Mouse (Mus musculus): ENCODE results near the gene Il18rap.
"Not testable (repeated sequence)": the region's sequence is repeated elsewhere in the genome, so short reads cannot be mapped to it uniquely, and the experiment has no call there.

Gene Il18rap

DNA sequence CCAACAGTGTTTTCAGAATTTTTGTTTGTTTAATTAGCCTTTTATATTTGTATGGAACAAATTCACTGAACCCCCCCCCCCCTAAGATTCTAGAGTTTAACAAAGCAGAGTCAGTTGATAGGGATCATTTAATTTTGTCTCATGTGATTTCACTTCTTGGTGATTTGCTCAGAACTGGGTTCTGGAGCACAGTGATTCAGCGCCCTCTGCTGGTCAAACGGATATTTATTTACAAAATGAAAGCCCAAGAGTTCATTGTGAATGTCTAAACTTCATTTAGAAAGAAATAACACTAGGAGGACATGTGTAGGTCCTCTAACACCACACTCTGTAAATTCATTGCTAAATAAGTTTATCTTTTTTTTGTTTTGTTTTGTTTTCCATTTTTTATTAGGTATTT lies 29.5 kb downstream of the Il18rap start:
- DNase-seq (ENCODE audit: low spot score): no peak

DNA sequence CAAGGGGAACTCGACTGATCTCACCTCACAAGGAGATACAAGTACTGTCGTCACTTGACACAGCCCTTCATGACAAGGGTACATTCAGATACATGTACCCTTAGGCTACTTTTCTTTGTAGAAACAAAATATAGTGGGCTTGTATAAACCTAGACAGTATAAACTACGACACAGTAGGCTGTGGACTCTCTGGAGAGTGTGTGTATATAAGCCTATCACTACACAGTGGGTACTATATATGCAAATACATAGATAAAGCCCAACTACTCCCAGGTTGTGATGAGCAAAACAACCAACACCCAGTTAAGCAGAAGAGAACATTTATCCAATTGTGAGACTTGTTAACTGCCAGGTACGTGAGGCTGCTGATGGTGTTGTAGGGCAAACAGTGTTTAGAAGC lies 31.5 kb downstream of the Il18rap start:
- no peak for DNase-seq (ENCODE audit: low spot score)

DNA sequence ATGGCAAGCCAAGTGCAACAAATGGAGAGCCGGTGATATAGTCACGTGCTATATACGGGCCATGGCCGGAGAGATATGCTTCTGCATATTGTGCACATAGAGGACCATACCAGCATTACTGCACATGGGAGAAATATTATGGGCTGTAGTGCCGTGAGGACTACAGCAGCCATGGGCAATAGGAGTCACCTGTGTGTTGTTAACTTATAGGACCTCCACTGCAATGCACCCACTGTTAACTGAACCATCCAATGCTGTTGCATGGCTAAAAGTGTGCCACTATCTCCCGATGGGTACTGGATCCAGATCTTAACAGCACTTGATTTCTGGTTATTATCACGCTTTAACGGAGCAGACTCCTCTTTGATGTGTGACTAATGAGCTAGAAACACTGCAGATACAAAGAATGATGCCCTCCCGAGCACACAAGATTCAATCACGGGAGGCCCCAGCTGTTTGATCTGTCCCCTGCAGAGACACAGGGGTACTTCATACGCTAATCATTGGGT lies 32.0 kb downstream of the Il18rap start:
- no peak for DNase-seq (ENCODE audit: low spot score)

DNA sequence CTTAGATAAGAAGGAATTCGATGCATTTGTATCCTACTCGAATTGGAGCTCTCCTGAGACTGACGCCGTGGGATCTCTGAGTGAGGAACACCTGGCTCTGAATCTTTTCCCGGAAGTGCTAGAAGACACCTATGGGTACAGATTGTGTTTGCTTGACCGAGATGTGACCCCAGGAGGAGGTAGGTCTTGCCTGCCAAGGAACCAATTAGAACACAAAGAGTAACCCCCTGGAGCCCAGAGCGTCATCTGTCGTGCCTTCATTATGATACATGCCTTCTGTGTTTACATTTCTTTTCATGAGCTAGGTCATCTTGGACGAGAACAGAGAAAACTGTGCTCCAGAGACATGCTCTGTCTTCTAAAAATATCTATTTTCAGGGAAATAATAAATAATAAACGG lies 32.6 kb downstream of the Il18rap start:
- DNase-seq (ENCODE audit: low spot score): no peak

DNA sequence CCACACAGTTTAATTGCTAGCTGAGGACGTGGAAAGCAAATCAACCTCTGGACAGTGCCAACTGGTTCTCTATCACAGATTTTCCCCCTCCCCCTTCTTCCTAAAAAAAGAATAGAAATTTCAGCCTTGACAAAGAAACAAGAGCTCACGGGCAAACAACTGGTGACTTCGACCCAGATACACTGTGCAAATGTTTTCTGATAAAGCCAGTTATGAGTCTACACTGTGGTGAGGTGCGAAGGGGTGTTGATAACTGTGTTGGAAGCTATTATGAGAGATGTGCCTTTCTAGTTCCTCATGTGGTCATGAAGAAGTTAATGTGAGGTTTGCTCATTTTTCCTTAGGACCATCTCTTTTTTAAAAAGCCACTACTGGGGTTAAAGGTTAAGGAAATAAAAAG lies 54.2 kb downstream of the Il18rap start:
- DNase-seq (ENCODE audit: low spot score): no peak

DNA sequence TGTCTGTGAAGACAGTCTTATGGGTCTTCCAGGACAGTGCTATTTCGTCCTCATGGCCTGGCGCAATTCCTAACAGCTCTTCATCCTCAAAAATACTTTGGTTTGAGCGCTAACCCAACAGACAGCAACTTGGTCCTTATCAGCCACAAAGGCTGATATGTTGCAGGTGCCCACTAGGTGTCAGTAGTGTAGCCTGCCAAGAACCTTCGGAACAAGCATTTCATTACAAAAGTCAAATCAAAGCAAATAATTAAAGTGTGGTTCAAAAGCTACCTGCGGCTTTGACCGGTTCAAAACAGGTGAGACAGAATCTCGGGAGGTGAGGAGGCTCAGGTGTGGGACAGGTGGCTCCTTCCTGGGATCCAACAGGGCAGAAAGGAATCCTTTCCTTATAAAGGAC lies 64.6 kb downstream of the Il18rap start, which contains the start of gene Slc9a4:
TSS of gene Slc9a4 (plus strand) at position 298 of the 400 bp plus-strand sequence.
- no peak for DNase-seq (ENCODE audit: low spot score)

DNA sequence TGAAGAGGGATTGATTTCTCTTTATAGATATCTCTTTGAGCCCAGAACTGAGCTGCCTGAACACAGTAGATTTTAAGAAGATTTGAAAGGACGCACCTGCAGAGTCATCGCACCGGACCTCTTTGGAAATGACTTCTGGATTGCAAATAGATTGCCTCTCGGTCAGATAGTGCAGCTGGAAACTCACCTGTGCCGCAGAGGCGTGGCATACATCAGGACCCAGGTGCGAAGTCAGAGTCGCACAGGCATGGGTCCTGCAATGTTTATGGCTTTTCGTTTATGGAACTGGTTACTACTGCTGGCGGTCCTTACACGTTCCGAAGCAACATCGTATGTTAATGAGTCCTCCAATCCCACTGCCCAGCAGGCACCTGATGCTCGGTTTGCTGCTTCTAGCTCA lies 65.1 kb downstream of the Il18rap start:
- DNase-seq (ENCODE audit: low spot score): no peak

DNA sequence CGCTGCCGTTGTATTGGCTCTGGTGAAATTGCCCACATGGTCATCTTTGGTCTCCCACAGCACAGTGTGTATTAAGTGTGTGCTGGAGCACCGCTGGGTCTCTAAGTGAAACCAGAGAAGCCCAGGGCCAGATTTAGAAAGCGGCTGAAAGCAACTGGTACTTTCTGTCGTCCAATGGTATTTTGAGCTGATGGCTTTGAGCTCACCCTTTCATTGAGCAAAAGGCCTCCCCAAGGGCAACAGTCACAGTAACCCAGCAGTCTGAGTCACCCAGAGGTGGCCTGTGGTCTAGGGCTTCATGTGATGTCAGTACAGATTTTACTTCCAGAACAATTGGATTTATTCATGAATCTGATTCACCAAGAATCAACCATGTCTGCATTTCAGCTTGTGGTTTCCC lies 71.6 kb downstream of the Il18rap start:
- DNase-seq (ENCODE audit: low spot score): no peak

DNA sequence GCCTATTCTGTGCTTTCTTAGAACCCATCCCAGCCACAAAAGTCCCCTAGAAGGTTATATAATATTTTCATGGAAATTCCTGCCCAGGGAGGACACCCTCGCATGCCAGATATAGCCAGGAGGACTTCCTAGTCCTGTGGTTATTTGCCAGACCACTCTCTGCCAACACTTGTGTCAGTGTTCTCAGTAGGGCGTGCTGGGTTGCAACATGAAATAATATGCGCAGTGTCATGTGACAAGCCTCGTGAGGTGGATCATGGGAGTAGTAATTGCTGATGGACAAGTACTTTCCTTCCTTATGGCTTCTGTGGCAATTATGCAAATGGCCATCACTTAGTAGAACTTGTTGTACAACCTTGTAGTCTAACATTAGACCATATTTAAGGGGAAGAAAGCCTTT lies 75.8 kb downstream of the Il18rap start:
- no peak for DNase-seq (ENCODE audit: low spot score)

DNA sequence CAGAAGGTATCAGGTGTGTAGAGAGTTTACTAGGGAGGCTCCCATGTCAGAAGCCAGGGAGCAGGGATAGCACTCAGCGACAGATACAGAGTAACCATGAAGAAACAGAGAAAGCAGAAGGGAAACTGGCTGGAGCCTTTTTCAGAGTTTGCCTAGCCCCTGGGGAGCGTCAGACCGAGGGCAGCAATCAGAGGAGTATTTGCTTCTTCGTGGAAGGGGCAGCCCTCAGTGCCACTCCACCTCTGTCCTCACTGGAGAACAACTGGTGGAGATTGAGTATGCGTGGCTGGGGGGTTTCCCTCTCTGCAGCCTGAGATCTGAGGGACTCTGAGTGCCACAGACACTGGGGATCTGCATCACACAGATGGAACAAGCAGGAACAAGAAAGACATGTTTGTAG lies 82.7 kb downstream of the Il18rap start:
- DNase-seq (ENCODE audit: low spot score): no peak

DNA sequence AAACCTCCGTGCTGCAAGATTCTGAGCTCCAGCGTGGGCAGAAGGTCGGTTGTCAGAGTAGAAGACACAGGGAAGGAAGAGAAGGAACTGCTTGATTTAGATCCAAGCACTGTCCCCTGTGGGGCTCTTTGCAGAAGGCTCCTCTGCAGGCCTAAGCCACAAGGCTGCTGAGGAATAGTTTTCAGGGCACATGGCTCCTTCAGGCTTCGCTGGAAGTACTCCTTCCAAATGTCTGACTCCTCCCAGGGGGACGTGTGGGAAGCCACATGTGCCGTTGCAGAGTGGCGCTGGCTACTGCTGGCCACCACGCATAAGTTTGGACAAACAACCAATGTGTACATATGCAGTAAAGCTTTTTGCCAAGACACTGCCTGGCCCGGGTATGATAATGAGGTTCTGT lies 84.5 kb downstream of the Il18rap start:
- DNase-seq (ENCODE audit: low spot score): not testable (repeated sequence)

DNA sequence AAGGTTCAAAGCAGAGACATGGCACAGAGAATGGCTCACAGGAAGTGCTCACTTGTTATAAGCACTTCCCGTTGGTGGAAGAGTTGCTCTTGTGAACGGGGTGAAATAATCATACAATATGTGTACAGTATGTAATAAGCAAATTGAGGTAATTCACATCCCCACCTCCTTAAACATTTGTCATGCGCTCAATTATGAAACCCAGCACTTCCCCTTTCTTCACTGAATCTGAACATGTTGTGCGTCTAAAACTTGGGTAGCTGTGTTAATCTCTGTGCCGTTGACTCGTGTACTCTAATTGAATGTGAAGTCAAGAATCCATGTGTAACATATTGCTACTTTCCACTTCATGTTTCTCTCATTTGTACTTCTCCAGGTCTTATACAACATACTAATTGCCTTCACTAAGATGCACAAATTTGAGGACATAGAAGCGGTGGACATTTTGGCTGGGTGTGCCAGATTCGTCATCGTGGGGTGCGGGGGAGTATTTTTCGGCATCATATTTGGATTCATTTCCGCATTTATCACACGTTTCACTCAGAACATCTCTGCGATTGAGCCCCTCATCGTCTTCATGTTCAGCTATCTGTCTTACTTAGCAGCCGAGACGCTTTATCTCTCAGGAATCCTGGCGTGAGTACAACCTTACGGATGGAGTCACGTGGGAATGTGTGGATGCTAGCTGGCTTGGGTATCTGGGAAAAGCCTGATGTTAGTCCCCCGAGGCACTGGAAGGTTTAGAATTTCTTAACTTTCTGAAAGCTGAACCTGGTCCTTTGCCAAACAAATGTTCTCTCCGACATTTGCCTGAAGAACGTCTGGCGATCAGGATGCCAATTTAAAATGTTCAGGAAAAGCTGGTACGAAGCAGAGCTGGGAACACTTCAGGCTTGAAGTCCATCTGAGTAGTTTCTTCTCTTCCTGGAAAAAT lies 85.5 kb downstream of the Il18rap start:
- no peak for DNase-seq (ENCODE audit: low spot score)

Measured in ovary, adult 18-20 months (tissue).